Mouse (Mus musculus) gastrocnemius, postnatal 14 days (tissue): ENCODE data around the gene Elp5. TPM values are rescaled to one million over a fixed set of nuclear protein-coding genes. Genes with fewer than 3 reads are reported as not detected.
"Not testable (repeated sequence)": the region's sequence is repeated elsewhere in the genome, so short reads cannot be mapped to it uniquely, and the experiment has no call there.

Experiments
- DNase-seq: peaks from one replicate; pipeline ENCODE4 v3.0.0; 2021; ENCODE audit warnings: mixed read lengths
- intact Hi-C: fragments of 180-260 bp; cut with DNase I; formaldehyde crosslinking; loops from one replicate; pipeline ENCODE4 v1.15.1; 2025; ENCODE audit warnings: low total_unique reads
- total RNA-seq, 2 experiments: library from RNA; stranded (reverse); gene quantifications; 2 replicates each; pipeline ENCODE4 v1.2.3; 2021

The Elp5 gene
- total RNA-seq, 2 experiments from 2014 or later = 43.0 to 52.9 TPM

DNA sequence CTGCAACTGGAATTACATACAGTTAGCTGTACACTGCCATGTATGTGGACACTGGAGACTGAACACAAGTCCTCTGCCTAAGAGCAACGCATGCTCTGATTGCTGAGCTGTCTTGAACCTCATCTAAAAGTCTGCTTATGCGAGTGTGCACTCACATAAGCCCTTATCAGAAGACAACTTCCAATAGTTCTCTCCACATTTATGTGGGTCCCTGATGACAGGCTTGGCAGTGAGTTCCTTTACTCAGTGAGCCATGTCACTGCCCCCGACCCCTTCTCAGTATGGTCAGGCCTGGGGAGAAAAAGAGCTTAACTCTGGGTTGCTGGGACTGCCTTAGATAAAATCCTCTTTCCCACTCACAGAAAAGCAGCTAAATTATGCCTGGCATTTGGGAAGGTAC, 34.4 kb upstream of the Elp5 start, which contains the start of gene Dlg4:
TSS of gene Dlg4 (plus strand) at position 274 of the 400 bp plus-strand sequence.
- DNase-seq = no peak
- intact Hi-C loops = no loop called here

DNA sequence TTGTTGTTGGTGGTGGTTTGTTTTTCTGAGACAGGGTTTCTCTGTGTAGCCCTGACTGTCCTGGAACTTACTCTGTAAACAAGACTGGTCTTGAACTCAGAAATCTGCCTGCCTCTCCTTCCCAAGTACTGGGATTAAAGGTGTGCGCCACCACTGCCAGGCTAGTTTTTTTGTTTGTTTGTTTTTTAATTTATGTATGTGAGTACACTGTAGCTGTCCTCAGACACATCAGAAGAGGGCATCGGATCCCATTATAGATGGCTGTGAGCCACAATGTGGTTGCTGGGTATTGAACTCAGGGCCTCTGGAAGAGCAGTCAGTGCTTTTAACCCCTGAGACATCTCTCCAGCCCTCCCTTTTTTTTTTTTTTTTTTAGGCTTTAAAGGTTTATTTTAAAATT, 33.9 kb upstream of the Elp5 start:
- DNase-seq = not testable (repeated sequence)

DNA sequence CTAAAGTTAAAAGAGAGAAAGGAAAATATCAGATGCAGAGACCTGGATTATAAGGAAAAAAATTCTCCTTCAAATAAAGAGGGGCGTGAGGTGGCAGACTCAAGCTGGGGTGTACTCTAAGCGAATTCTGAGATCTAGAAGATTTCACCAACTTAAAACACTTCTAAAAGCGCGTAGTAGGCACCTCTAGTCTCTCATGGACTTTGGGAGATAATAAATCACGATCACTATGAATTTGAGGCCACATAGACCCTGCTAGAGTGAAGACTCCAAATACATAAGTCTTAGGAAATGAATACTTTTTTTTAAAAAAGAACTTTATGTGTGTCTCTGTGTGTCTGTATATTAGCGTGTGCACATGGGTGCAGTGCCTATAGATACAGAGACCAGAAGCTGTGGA, 33.4 kb upstream of the Elp5 start:
- no peak for DNase-seq
- intact Hi-C loops = no loop called here

More for the DNA sequence above, 33.9 kb upstream of the Elp5 start:
- intact Hi-C loops = not testable (repeated sequence)

DNA sequence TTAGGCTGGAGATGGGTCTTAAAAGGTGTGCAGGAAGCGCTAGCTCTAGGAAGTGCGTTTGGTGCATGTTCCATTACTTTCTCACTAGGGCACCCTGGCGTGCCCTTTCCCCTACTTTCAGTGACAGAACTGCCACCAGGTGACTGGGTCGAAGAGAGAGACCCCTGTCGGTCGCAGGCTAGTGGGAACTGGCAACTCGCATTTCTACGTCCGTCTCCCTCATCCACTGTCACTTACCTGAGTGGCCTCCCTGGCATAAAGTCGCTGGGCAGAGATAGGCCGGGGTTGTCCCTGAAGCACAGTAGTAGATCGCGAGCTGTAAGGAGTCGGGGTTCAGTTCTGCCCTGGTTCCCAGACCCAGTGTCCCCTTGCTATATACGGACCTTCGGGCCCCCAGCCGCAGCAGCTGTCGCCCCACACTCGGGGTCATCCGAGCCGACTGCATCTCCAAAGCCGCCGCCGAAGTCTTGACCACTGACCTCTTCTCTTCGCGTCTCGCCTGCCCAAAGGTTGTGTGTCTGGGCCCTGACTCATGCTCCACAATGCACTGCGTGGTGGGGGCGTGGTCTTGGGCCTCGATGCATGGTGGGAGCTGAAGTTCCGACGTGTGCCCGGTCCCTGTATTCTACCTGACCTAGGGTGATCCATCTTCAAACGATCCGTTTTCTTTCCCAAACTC, 32.7 kb upstream of the Elp5 start, which contains the start of gene Acadvl:
TSS of gene Acadvl (minus strand) at position 532 of the 679 bp plus-strand sequence.
- intact Hi-C loops = no loop called here
- DNase-seq = peak; percentile 92

DNA sequence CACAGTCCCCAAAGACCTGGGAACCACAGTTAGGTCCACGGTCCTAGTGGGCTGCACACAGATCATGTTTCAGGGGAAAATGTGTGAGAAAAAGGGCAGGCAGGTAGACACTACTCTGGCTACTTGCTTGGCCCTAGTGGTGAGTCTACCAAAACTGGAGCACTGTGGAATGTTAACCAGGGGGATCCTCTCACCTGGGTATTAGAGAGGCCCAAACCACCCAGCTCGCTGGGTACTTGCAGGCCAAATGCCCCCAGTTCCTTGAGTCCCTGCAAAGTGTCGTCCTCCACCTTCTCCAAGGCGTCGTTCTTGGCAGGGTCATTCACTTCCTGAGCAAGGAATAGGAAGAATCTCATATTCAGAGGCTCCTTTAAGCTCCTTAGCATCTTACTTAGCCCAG, 31.7 kb upstream of the Elp5 start:
- intact Hi-C loops = no loop called here

DNA sequence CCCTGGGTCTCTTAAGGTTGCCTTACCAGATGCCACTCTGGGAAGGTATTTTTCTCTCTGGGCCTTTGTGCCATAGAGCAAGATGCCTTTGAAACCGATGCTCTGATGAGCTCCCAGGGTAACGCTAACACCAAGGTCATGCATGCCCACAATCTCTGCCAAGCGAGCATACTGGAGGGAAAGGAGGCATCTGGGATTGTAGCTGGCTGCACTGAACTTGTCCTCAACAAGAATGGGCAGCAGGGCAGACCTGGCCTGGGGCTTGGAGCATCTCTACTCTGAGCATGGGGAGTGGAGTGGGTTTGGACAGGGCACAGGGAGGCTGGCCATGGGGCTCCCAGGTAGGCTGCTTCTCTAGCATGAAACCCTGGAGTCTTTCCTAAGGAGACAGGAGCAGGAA, 31.1 kb upstream of the Elp5 start:
- intact Hi-C loops = no loop called here
- no peak for DNase-seq

More for the DNA sequence above, 31.7 kb upstream of the Elp5 start:
- no peak for DNase-seq

DNA sequence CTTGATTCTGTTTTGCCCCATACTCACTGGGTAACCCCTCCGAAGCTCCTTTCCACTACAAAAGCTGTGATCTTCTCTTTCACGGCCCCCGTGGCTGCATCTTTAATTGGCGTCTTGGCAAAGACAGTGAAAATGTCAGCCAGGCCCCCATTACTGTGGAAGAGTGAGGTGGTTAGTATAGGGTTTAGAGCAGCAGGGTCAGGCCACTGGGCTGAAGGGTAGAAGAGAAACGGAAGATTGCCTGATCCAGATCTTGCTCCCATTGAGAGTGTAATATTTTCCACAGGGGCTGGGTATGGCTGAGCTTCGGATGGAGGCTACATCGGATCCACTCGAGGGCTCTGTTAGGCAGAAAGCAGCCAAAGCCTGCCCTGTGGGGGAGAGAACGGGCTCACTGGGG, 30.6 kb upstream of the Elp5 start:
- no peak for DNase-seq
- intact Hi-C loops = no loop called here

DNA sequence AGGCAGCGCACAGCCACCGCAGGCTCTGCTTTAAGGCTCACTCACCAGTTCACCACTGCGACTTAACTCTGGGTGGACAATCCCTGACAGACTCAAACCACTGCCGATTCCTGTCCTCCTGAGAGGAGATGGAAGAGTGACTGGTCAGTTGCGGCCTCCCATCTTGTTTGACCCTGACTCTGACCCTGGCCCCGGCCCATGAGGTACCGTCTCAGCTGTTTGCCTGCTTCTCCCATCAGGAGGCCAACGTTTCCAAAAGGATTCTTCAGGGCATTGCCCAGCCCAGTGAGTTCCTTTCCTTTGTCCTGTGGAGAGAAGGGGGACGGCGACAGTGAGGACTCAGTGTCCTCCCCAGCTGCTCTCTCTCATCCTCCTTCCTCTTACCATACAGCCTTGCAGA, 28.6 kb upstream of the Elp5 start:
- intact Hi-C loops = no loop called here

DNA sequence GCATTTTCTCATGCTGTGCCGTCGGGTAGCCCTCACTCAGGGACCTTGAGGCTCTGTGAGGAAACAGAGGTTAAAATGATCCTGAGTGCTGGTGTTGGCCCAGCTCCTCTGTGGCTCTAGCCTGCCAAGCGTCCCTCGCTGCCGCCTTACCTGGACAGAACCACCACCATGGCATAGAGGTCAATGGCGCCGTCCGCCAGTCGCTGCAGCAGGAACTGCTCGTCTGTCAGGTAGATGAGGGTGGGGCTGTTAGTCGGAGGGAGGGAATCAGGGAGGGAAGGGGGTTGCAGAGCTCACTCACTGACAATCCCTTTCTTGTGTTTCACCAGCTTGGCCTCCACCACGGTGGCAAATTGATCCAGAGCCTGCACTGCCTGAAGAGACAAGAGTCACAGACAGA, 28.2 kb upstream of the Elp5 start:
- intact Hi-C loops = no loop called here
- no peak for DNase-seq

More for the DNA sequence above, 28.6 kb upstream of the Elp5 start:
- DNase-seq = no peak

DNA sequence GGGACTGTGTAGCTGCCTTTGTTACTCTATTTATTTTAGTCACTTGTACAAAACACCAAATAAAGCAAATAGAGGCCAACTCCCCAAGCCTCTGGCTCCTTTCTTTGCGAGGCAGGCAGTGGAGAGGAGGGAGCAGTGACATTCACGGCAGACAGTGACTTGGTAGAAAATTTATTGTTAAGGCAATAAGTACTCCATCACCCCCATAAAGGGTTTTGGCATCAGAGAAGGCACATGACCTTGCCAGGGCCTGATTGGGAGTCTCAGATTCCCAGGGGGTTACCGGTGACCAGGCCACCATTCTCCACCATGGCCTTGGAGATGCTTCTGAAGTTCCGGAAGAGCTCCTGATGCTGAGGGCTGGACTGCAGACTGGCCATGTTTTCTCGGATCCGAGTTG, 27.7 kb upstream of the Elp5 start:
- intact Hi-C loops = no loop called here
- no peak for DNase-seq

DNA sequence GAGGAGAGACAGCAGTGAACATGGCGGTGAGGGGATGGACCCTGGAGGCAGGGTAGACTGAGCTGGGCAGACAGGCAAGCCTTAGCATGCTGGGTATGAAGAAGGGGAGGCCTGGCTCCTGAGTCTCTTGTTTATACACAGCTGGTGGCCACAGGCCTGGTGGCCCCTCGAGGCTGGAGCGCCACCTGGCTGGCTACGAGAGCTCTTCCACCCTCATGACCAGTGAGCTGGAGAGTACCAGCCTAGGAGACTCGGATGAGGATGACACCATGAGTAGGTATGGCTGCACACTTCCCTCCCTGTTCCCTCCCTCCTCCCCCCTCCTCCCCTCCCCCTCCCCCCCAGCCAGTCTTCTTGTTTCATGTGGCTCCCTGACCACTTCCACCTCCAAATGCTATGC, 23.2 kb upstream of the Elp5 start:
- DNase-seq = no peak
- intact Hi-C loops = loop anchor here (10.0 kb wide), 1 partner anchor 71 kb away; the partner anchor contains the start of gene Ybx2

DNA sequence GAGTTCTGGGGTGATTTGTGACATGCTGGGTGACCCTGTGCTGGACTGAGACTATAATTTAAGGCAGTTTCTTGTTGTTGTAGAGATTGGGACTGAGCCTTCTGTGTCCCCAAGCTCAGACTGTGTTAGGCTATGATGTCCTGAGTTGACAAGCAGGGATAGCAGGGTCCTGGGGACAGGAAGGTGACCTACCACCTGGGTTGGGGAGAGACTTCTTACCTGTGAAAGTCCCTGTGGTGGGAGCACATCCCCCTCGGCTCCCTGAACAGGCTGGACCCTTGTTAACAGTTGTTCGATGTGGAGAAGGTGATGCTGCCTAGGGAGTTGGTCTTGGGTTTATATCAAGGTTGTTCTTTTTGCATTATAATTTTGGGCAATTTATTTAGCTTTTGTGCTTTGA, 20.2 kb upstream of the Elp5 start:
- DNase-seq = no peak
- intact Hi-C loops = loop anchor here (10.0 kb wide), 1 partner anchor 68 kb away; the partner anchor contains the start of gene Ybx2

DNA sequence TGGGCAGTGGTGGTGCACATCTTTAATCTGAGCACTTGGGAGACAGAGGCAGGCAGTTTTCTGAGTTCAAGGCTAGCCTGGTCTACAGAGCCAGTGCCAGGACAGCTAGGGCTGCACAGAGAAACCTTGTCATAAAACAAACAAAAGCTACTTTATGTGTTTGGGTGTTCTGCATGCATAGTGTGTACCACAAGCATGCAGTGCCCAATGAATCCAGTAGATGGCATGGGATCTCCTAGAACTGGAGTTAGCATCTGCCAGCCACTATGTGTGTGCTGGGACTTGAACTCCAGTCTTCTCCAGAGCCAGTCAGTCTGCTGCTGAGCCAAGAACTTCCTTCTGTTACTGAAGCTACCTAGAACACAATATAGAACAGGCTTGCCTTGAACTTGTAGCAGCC, 19.5 kb upstream of the Elp5 start:
- DNase-seq = no peak
- intact Hi-C loops = loop anchor here (10.0 kb wide), 1 partner anchor 67 kb away; the partner anchor contains the start of gene Ybx2

DNA sequence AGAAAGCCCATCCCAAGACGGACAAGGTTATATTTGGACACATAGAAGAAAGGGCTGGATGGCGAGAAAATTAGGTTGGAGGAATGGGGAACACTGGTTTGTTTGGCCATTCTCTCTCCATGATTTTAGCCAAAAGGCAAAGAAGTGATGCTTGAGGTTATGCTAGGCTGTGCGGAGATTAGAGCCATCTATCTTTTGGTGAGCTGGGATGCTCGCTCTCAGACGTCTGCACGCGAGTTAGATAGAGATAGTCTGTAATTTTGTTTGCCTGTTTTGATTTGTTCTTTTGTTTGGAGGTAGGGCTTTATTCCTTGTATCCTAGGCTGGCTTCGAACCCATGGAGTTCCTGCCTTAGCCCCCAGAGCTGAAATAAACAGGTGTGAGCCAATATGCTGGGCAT, 18.8 kb upstream of the Elp5 start:
- intact Hi-C loops = loop anchor here (10.0 kb wide), 1 partner anchor 66 kb away; the partner anchor contains the start of gene Ybx2
- DNase-seq = no peak

DNA sequence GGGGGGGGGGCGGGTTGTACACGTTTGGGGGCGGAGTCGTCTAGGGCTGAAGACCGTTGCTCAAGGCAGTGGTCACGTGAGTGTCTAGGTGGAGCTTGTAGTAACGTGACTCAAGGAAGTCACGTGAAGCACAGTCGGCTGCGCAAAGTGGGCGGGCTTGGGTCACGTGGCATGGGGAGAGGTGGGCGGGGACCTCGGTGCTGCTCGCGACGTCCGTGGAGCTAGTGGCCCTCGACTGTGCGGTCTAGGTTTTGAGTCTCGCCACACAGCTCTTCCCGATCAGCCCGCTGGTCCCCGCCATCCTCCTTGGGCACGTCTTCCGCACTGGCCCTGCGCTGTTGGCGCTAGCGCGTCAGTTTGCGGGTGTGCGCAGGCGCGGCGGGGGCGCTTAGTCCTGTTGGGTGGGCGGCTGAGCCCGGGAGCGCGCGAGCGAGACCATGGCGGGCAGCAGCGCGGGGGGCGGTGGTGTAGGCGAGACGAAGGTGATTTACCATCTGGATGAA, 18.1 kb upstream of the Elp5 start, which contains the start of gene Dvl2:
TSS of gene Dvl2 (plus strand) at position 200 of the 503 bp plus-strand sequence.
- intact Hi-C loops = loop anchor here (10.0 kb wide), 1 partner anchor 66 kb away; the partner anchor contains the start of gene Ybx2
- peak; percentile 93 for DNase-seq

DNA sequence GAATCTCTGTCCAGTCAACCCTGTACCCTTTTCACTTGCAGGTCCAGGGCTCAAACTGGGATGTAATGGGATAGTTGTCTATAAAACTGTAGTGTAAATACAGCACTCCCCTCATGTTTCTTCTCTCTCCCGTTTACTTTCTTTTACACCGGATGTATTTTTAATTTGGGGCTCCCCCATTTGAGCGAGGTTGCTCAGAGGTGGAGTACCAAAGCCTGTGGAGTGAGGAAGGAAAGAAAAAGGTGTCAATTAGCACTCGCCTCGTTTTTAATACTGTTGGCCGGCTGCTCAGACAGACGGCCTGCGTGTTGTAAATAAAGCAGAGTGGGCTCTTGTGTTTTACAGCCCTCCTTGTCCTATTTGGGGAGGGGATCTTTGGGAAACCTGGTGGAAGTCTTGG, 17.3 kb upstream of the Elp5 start:
- DNase-seq = no peak
- intact Hi-C loops = loop anchor here (10.0 kb wide), 1 partner anchor 65 kb away; the partner anchor contains the start of gene Ybx2

DNA sequence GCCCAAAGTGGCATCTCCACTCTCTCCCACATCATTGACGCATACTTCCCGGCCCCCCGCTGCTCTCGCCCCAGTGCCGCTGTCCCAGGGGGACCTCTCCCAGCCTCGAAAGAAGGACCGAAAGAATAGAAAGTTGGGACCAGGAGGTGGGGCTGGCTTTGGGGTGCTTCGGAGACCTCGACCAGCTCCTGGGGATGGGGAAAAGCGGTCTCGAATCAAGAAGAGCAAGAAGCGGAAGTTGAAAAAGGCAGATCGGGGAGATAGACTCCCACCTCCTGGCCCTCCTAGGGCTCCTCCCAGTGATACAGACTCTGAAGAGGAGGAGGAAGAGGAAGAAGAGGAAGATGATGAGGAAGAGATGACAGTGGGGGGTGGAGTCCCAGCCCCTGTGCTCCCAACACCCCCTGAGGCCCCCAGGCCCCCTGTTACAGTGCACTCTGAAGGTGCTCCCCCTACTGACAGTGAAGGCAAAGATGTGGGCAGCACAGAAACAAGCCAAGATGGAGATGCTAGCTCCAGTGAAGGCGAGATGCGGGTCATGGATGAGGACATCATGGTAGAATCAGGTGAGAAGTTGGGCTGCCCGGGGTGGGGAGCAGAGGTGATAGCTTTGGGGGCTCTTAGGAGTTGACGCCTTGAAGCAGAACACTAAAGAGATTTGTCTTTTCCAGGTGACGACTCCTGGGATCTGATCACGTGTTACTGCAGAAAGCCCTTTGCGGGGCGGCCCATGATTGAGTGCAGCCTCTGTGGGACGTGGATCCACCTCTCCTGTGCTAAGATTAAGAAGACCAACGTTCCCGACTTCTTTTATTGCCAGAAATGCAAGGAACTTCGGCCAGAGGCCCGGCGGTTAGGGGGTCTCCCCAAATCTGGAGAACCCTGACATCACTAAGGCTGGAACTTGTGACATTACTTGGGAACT, 16.5 kb upstream of the Elp5 start:
- intact Hi-C loops = no loop called here

DNA sequence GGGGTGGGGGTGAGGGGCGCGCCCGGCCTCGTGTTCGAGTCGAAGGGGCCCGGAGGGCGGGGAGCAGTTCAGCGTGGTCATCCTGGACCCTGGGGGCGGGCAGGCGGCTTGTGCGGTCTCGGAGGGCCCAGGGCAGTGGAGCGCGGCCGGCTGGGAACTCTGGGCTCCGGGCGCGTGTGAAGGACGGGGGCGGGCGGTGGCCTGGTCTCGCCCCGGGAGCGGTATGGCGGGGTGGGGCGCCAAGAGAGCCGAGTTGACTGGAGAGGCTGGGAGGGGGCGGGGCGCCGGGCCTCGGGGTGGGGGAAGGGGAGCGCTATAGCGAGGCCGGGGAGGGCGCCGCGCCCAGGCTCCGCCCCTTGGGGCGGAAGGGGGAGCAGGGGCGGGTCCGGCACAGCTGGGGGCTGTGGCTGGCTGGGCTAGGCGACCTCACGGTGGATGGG, 14.8 kb upstream of the Elp5 start:
- intact Hi-C loops = no loop called here
- peak; percentile 93 for DNase-seq

More for the DNA sequence above, 16.5 kb upstream of the Elp5 start:
- no peak for DNase-seq

DNA sequence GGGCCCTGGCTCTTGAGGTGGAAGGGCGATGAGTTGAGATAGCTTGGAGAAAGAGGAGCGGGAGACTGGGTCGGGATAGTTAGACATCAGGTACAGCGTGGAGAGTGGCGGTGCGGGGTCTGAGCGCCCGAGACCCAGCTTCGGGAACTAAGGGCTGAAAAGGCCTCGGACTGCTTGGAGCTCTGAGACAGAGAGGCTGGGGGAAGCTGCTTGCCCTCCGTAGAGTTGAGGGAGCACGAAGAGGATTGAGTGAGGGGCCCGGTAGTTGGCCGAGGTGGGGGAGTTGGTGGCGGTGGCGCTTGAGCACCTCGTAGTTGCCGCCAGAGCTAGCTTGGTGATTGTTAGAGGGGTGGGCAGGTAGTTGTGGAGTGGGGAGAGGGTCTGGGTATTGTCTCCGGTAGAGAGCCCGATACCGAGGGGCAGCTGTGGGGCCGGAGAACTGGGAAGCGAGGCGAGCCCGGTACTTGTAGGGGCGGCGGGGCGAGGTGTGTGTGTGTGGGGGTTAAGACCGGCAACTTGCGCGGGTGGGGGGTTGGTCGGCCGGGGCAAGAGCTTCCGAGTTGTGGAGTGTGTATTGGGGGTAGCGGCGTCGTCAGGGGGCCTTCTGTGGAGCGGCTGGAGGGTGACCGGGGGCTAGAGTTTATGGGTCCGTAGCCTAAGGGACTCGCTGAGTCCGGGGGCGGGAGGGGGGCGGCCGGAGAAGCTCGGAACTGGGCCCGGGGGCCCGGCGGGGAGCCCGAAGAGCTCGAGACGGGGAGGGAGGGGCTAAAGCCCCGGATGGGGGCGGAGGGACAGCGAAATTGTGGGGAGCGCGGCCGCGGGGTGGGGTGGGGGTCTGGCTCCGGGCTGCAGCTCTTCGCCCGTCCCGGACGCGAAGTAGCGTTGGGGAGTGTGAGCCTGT, 14.1 kb upstream of the Elp5 start:
- DNase-seq = peak; percentile 76
- intact Hi-C loops = no loop called here
